ENCODE assay signal across 7 mouse cellular contexts in the genomic region with DNA sequence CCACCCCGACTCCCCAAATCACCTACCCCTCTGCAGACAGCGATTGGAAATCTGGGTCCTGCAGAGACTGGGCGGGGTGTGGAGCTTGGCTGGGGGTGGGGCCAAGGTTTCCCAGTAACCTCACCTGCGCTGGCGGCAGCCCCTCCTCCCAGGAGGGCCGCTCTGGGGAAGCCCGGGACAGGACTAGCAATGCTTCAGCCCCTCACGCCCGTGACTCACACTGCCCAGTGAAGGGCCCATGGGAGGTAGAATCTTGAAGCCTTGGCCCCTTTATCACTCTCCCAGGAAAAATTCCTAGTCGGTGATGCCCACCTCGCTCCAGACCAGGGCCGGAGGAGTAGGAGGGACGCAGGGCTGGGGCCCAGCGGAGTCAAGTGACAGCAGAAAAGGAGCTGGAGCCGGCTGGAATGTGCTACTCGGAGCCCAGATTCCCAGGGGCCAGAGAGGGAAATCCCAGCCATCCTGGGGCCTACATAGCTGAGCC. TPM values are rescaled to one million over a fixed set of nuclear protein-coding genes. Genes with fewer than 3 reads are reported as not detected.
A peak's percentile ranks its signal among the peaks of the same experiment; 100 is the strongest.
DNase-seq lines count a peak whose midpoint lies in the region; ATAC-seq and TF ChIP-seq lines count a peak whose summit lies in the region.

No protein-coding gene starts in this region.

- TF ChIP-seq EP300 in lung, postnatal 0 days (IDR thresholded peaks at IDR 0.05): no peak
- TF ChIP-seq EP300 in stomach, postnatal 0 days (optimal IDR thresholded peaks at IDR 0.05): no peak

- H3K27me3 ChIP-seq in heart, embryonic 10.5 days (ENCODE audit: insufficient read depth, poor library complexity, severe bottlenecking): peaks cover 52% of the 10 kb centered on the region
- no peaks in the 10 kb centered on the region for H3K27me3 ChIP-seq in kidney, embryonic 14.5 days (ENCODE audit: control insufficient read depth, insufficient read depth, low read length)
- no peaks in the 10 kb centered on the region for H3K27me3 ChIP-seq in lung, postnatal 0 days (replicated peaks; ENCODE audit: insufficient read depth, low read length)
- no peaks in the 10 kb centered on the region for H3K27me3 ChIP-seq in stomach, postnatal 0 days (ENCODE audit: control insufficient read depth, insufficient read depth, low read length)

- TF ChIP-seq CTCF in lung, postnatal 0 days (IDR thresholded peaks at IDR 0.05): no peak
- TF ChIP-seq CTCF in stomach, postnatal 0 days (IDR thresholded peaks at IDR 0.05; ENCODE audit: low read depth): no peak

- H3K4me3 ChIP-seq in heart, embryonic 10.5 days: peak overlapping the region; percentile 87
- H3K4me3 ChIP-seq in kidney, embryonic 14.5 days (ENCODE audit: low read length): peak overlapping the region; percentile 66
- peak overlapping the region; percentile 53 for H3K4me3 ChIP-seq in lung, postnatal 0 days (ENCODE audit: low read depth, low read length)
- H3K4me3 ChIP-seq in stomach, postnatal 0 days (ENCODE audit: low read depth, low read length): peak overlapping the region; percentile 55

- peak overlapping the region; percentile 65 for H3K9ac ChIP-seq in kidney, embryonic 14.5 days (ENCODE audit: low read depth, low read length)
- no peak overlapping the region for H3K9ac ChIP-seq in lung, postnatal 0 days (replicated peaks; ENCODE audit: low read depth)
- peak overlapping the region; percentile 80 for H3K9ac ChIP-seq in stomach, postnatal 0 days (ENCODE audit: low read length)

- WGBS in heart, embryonic 10.5 days: 2% methylated on average over 16 of the region's 16 CpGs
- 4% methylated on average over 16 of the region's 16 CpGs for WGBS in kidney, embryonic 14.5 days
- WGBS in lung, postnatal 0 days: 4% methylated on average over 16 of the region's 16 CpGs
- 4% methylated on average over 15 of the region's 16 CpGs for WGBS in stomach, postnatal 0 days

- H3K27ac ChIP-seq in heart, embryonic 10.5 days: peak overlapping the region; percentile 96
- H3K27ac ChIP-seq in kidney, embryonic 14.5 days (ENCODE audit: low read depth, low read length): peak overlapping the region; percentile 93
- peak overlapping the region; percentile 96 for H3K27ac ChIP-seq in lung, postnatal 0 days (ENCODE audit: low read length)
- peak overlapping the region; percentile 98 for H3K27ac ChIP-seq in stomach, postnatal 0 days (replicated peaks)

- peaks cover 79% of the 10 kb centered on the region for H3K4me1 ChIP-seq in heart, embryonic 10.5 days
- peaks cover 45% of the 10 kb centered on the region for H3K4me1 ChIP-seq in kidney, embryonic 14.5 days (ENCODE audit: control insufficient read depth, insufficient read depth, low read length)
- H3K4me1 ChIP-seq in lung, postnatal 0 days (ENCODE audit: insufficient read depth, low read depth, low read length): peaks cover 25% of the 10 kb centered on the region; the same call in 1 of the 2 replicates
- H3K4me1 ChIP-seq in stomach, postnatal 0 days (replicated peaks; ENCODE audit: control insufficient read depth, insufficient read depth): peaks cover 5% of the 10 kb centered on the region; the same call in 1 of the 2 replicates

- H3K9me3 ChIP-seq in heart, embryonic 10.5 days: no peaks in the 10 kb centered on the region
- H3K9me3 ChIP-seq in kidney, embryonic 14.5 days (ENCODE audit: control insufficient read depth, low read length): no peaks in the 10 kb centered on the region
- no peaks in the 10 kb centered on the region for H3K9me3 ChIP-seq in lung, postnatal 0 days (ENCODE audit: low read length)
- no peaks in the 10 kb centered on the region for H3K9me3 ChIP-seq in stomach, postnatal 0 days (ENCODE audit: control insufficient read depth, low read length)

- H3K36me3 ChIP-seq in heart, embryonic 10.5 days: peaks cover 8% of the 10 kb centered on the region; the same call in 1 of the 2 replicates
- no peaks in the 10 kb centered on the region for H3K36me3 ChIP-seq in kidney, embryonic 14.5 days (ENCODE audit: control insufficient read depth, insufficient read depth, low read length)
- no peaks in the 10 kb centered on the region for H3K36me3 ChIP-seq in lung, postnatal 0 days (ENCODE audit: insufficient read depth, low read length)
- no peaks in the 10 kb centered on the region for H3K36me3 ChIP-seq in stomach, postnatal 0 days (ENCODE audit: control insufficient read depth, insufficient read depth, low read length)

- peak; percentile 7; the same call in 1 of the 2 replicates for ATAC-seq in kidney, embryonic 14.5 days (ENCODE audit: low FRiP score, low TSS enrichment)
- ATAC-seq in lung, postnatal 0 days: peak; percentile 39
- peak; percentile 28 for ATAC-seq in stomach, postnatal 0 days (ENCODE audit: low FRiP score, low TSS enrichment)

- H3K4me2 ChIP-seq in kidney, embryonic 14.5 days (replicated peaks; ENCODE audit: low read depth, low read length): peak overlapping the region; percentile 48
- peak overlapping the region; percentile 77 for H3K4me2 ChIP-seq in lung, postnatal 0 days (replicated peaks; ENCODE audit: low read depth, low read length)
- peak overlapping the region; percentile 75 for H3K4me2 ChIP-seq in stomach, postnatal 0 days (replicated peaks; ENCODE audit: low read depth)

- peak; percentile 25 for DNase-seq in adrenal gland, adult 8-10 months
- DNase-seq in cerebellum, postnatal 10 days: peak; percentile 69 to 70
- no peak for DNase-seq in heart, embryonic 10.5 days (ENCODE audit: low spot score)
- peak; percentile 76 for DNase-seq in lung, postnatal 0 days (ENCODE audit: low spot score)
- DNase-seq in stomach, postnatal 0 days (ENCODE audit: low spot score): peak; percentile 90
- no peak for DNase-seq in c-Kit-positive CD71-positive TER-119-positive erythroid progenitor cells, embryonic 14.5 days (ENCODE audit: low spot score)

RNA-seq across cellular contexts. Expression of gene Ddr1, which starts 2.4 kb away (rescaled TPM):
- total RNA-seq in adrenal gland, adult 8-10 months (2022): 10 to 100 TPM; 40.1 to 81.5 (median 56.4) TPM
- polyA plus RNA-seq in heart, embryonic 10.5 days (2016; fragmentation: Nextera tagmentation; extraction: Ambion mirVana): 109 and 158 TPM in 2 replicates
- 34.6 and 52.0 TPM in 2 replicates for polyA plus RNA-seq in kidney, embryonic 14.5 days (2014; fragmentation: Nextera tagmentation; extraction: Ambion mirVana)
- polyA plus RNA-seq in lung, postnatal 0 days (2015; fragmentation: Nextera tagmentation; extraction: Ambion mirVana): 64.2 and 79.3 TPM in 2 replicates
- 50.8 TPM in 2 replicates for polyA plus RNA-seq in stomach, postnatal 0 days (2015; fragmentation: Nextera tagmentation; extraction: Ambion mirVana)

RNA-seq across cellular contexts. Expression of gene Gtf2h4, which starts 28.5 kb away (rescaled TPM):
- 10 to 100 TPM; 23.5 to 30.6 (median 24.6) TPM for total RNA-seq in adrenal gland, adult 8-10 months (2022)
- polyA plus RNA-seq in heart, embryonic 10.5 days (2016; fragmentation: Nextera tagmentation; extraction: Ambion mirVana): 34.7 and 43.5 TPM in 2 replicates
- polyA plus RNA-seq in kidney, embryonic 14.5 days (2014; fragmentation: Nextera tagmentation; extraction: Ambion mirVana): 50.7 and 56.7 TPM in 2 replicates
- 19.2 and 21.4 TPM in 2 replicates for polyA plus RNA-seq in lung, postnatal 0 days (2015; fragmentation: Nextera tagmentation; extraction: Ambion mirVana)
- 20.7 and 20.8 TPM in 2 replicates for polyA plus RNA-seq in stomach, postnatal 0 days (2015; fragmentation: Nextera tagmentation; extraction: Ambion mirVana)

RNA-seq across cellular contexts. Expression of gene Vars2, which starts 34.6 kb away (rescaled TPM):
- 10 to 100 TPM; 30.9 to 60.3 (median 45.3) TPM for total RNA-seq in adrenal gland, adult 8-10 months (2022)
- 17.5 and 18.6 TPM in 2 replicates for polyA plus RNA-seq in heart, embryonic 10.5 days (2016; fragmentation: Nextera tagmentation; extraction: Ambion mirVana)
- 9.5 and 16.8 TPM in 2 replicates for polyA plus RNA-seq in kidney, embryonic 14.5 days (2014; fragmentation: Nextera tagmentation; extraction: Ambion mirVana)
- polyA plus RNA-seq in lung, postnatal 0 days (2015; fragmentation: Nextera tagmentation; extraction: Ambion mirVana): 11.4 and 15.2 TPM in 2 replicates
- 10.3 and 10.6 TPM in 2 replicates for polyA plus RNA-seq in stomach, postnatal 0 days (2015; fragmentation: Nextera tagmentation; extraction: Ambion mirVana)

RNA-seq across cellular contexts. Expression of gene Mucl3, which starts 58.5 kb away (rescaled TPM):
- total RNA-seq in adrenal gland, adult 8-10 months (2022): not detected
- polyA plus RNA-seq in heart, embryonic 10.5 days (2016; fragmentation: Nextera tagmentation; extraction: Ambion mirVana): 0.52 and 0.60 TPM in 2 replicates
- polyA plus RNA-seq in kidney, embryonic 14.5 days (2014; fragmentation: Nextera tagmentation; extraction: Ambion mirVana): 0.15 and 0.24 TPM in 2 replicates
- polyA plus RNA-seq in lung, postnatal 0 days (2015; fragmentation: Nextera tagmentation; extraction: Ambion mirVana): 1.1 and 1.7 TPM in 2 replicates
- polyA plus RNA-seq in stomach, postnatal 0 days (2015; fragmentation: Nextera tagmentation; extraction: Ambion mirVana): 768 and 930 TPM in 2 replicates

Comparison
In these comparisons a context has a peak if more than half of its experiments do, and no peak if none do; other contexts are left out.
1. DNase-seq: peak in adrenal gland, adult 8-10 months (single experiment), cerebellum, postnatal 10 days (2 of 2), lung, postnatal 0 days (single experiment) and stomach, postnatal 0 days (single experiment); none in heart, embryonic 10.5 days (single experiment) and c-Kit-positive CD71-positive TER-119-positive erythroid progenitor cells, embryonic 14.5 days (single experiment).
2. Peak in every context shown above with its lines, with median percentiles within 50 percentile points of each other: H3K27ac ChIP-seq, H3K4me3 ChIP-seq, ATAC-seq and H3K4me2 ChIP-seq.